Mouse (Mus musculus) liver, postnatal 0 days (tissue): ENCODE measurements around the gene 6330409D20Rik.

Experiments
- CTCF ChIP-seq: sonication (generic); IDR thresholded peaks from 2 replicates; pipeline ENCODE4 v1.5.1; 2016; ENCODE audit warnings: antibody characterized with exemption, low read depth
- EP300 ChIP-seq: IDR thresholded peaks from 2 replicates; pipeline ENCODE4 v1.6.1; 2016; ENCODE audit warnings: antibody characterized with exemption, low read depth, mild to moderate bottlenecking

DNA sequence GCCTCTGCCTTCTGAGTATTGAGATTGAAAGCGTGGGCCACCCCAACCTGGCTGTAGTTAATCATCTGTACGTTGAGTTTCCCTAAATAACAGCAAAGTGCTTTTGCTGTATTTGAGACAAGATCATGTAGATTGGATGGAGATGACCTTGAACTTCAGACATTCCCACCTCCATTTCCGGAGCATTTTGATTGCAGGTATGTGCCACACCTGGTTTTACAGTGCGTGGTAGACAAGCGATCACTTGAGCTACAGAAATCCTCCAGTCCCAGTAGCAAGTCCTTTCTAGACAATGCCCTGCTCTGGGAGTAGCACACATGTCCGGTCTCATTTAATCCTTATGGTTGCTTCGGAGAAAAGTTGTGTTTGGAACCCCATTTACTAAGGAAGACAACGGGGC, 37.8 kb downstream of the 6330409D20Rik start:
- TF ChIP-seq CTCF, result no peak
- no peak for TF ChIP-seq EP300
